Mouse (Mus musculus) gastrocnemius, postnatal 25 days (tissue): ENCODE results near the gene Cdkn1a. TPM values are rescaled to one million over a fixed set of nuclear protein-coding genes. Genes with fewer than 3 reads are reported as not detected.
A peak's percentile ranks its signal among the peaks of the same experiment; 100 is the strongest.
"Not testable (repeated sequence)": the region's sequence is repeated elsewhere in the genome, so short reads cannot be mapped to it uniquely, and the experiment has no call there.

Experiments used
- DNase-seq: peaks from one replicate; pipeline ENCODE4 v3.0.0; 2022
- long read RNA-seq, 2 experiments: library from polyadenylated mRNA; stranded (forward); transcript quantifications; one replicate each; pipeline ENCODE4 v2.0.0; 2021
- total RNA-seq, 2 experiments: library from RNA; stranded (reverse); gene quantifications; 1 replicate in 1 of 2; 2 replicates in 1 of 2; pipeline ENCODE4 v1.2.3; 2021

Gene Cdkn1a
- total RNA-seq: 10 to 100 TPM; 30.4 to 42.0 TPM
- long read RNA-seq, experiment 1, transcript Cdkn1a-201 (3 exons, 1,913 nt): major isoform, 6 of 16 reads
- long read RNA-seq, experiment 1, partial matches to known transcripts: 0 of 16 reads
- long read RNA-seq, experiment 1, other reads (novel, unspliced or antisense): 10 of 16 reads
- long read RNA-seq, experiment 2, transcript Cdkn1a-201 (3 exons, 1,913 nt): major isoform, 9 of 14 reads
- long read RNA-seq, experiment 2, partial matches to known transcripts: 0 of 14 reads
- long read RNA-seq, experiment 2, other reads (novel, unspliced or antisense): 3 of 14 reads

- no peak for DNase-seq
Observed at GRCm38 (mm10) chr17:29090776-29091175, at the start of gene Cdkn1a. Cdkn1a (plus strand) TSS chr17:29090976.

- not testable (repeated sequence) for DNase-seq
Observed at GRCm38 (mm10) chr17:29041632-29042031, 49.1 kb upstream of the Cdkn1a start.

GRCm38 (mm10) chr17:29042569-29042968, 48.2 kb upstream of the Cdkn1a start:
- DNase-seq: no peak

- no peak for DNase-seq
Observed at GRCm38 (mm10) chr17:29043583-29043982, 47.2 kb upstream of the Cdkn1a start.

GRCm38 (mm10) chr17:29044146-29044924, 46.4 kb upstream of the Cdkn1a start:
- DNase-seq: no peak

GRCm38 (mm10) chr17:29044925-29045319, 45.9 kb upstream of the Cdkn1a start:
- DNase-seq: no peak

GRCm38 (mm10) chr17:29045741-29046530, 44.8 kb upstream of the Cdkn1a start:
- DNase-seq: no peak

GRCm38 (mm10) chr17:29046863-29047262, 43.9 kb upstream of the Cdkn1a start:
- DNase-seq: no peak

- DNase-seq: no peak
Observed at GRCm38 (mm10) chr17:29047697-29048514, 42.9 kb upstream of the Cdkn1a start.

GRCm38 (mm10) chr17:29048748-29049507, 41.8 kb upstream of the Cdkn1a start:
- peak; percentile 71 for DNase-seq

GRCm38 (mm10) chr17:29049508-29049889, 41.3 kb upstream of the Cdkn1a start:
- no peak for DNase-seq

GRCm38 (mm10) chr17:29049923-29050322, 40.9 kb upstream of the Cdkn1a start:
- DNase-seq: no peak

GRCm38 (mm10) chr17:29050791-29051190, 40.0 kb upstream of the Cdkn1a start:
- DNase-seq: peak; percentile 78

GRCm38 (mm10) chr17:29053067-29053466, 37.7 kb upstream of the Cdkn1a start:
- no peak for DNase-seq

GRCm38 (mm10) chr17:29053841-29054240, 36.9 kb upstream of the Cdkn1a start:
- peak; percentile 77 for DNase-seq

GRCm38 (mm10) chr17:29054429-29054828, 36.3 kb upstream of the Cdkn1a start:
- no peak for DNase-seq

- DNase-seq: no peak
Observed at GRCm38 (mm10) chr17:29055586-29055985, 35.2 kb upstream of the Cdkn1a start.

- DNase-seq: no peak
Observed at GRCm38 (mm10) chr17:29056207-29056606, 34.6 kb upstream of the Cdkn1a start.

GRCm38 (mm10) chr17:29056699-29057151, 34.1 kb upstream of the Cdkn1a start:
- DNase-seq: no peak

GRCm38 (mm10) chr17:29057361-29057890, 33.4 kb upstream of the Cdkn1a start:
- DNase-seq: no peak

- peak; percentile 71 for DNase-seq
Observed at GRCm38 (mm10) chr17:29057961-29058360, 32.8 kb upstream of the Cdkn1a start.
